Mouse (Mus musculus): ENCODE measurements at regions not wholly inside any gene's neighbourhood (a gene's known extent, or its start where the extent isn't known, plus 50 kb on each side); places are given as distances from the start of the nearest gene placed in this dataset.

DNA sequence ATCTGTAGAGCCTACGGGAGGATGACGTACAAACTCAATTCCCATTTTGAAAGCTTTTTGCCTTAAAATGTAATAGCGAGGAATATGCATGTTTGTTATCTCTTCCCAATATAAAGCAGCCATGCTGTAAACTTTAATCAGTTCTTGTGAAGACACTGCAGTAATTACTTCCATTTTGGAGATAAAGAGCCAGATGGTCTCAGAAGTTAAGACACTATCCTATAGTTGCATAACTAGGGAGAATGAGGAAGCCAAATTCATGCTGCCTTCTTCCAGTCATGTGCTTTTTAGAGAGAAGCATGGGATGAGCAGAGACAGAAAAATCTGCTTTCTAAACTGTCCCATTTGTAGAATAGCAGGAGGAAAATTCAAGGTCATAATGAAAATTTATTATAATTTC is 504.0 kb downstream of the Nuf2 start:
- Histone ChIP-seq H3K4me1 (ENCODE audit: control insufficient read depth, insufficient read depth, low read length) (no peaks in the 10 kb centered on the region), H3K27ac (ENCODE audit: control insufficient read depth, insufficient read depth, low read depth, low read length) (no peak overlapping the region), H3K27me3 (ENCODE audit: control insufficient read depth, insufficient read depth, low read length) (no peaks in the 10 kb centered on the region), H3K36me3 (ENCODE audit: control insufficient read depth, insufficient read depth, low read length) (no peaks in the 10 kb centered on the region), H3K4me3 (ENCODE audit: control insufficient read depth, low read depth, low read length) (no peak overlapping the region)
- TF ChIP-seq CTCF (IDR thresholded peaks at IDR 0.05; ENCODE audit: control insufficient read depth, insufficient read depth, insufficient replicate concordance, low read depth, low read length) (no peak), POLR2A (IDR thresholded peaks at IDR 0.05; ENCODE audit: control insufficient read depth, low read depth, low read length) (no peak)

DNA sequence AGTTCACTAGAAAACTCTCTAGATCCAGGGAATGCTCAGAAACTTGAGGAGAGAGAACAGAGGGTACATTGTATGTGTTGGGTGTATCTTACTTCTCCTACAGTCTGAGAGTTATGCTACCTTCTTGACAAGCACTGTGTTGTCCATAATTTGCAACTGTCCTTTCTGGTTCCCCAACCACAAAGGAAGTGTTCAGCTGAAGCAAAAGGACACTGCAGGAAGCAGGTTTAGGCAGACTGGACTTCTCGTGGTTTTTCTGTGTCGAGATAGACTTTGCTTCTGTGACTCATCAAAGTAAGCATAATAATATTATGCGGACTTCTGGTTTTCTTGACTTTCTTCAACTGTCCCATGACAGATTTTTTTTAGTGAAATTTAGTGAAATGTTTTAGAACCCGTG is 506.7 kb downstream of the Nuf2 start:
- Histone ChIP-seq H3K27me3 (ENCODE audit: control insufficient read depth, insufficient read depth, low read length) (no peaks in the 10 kb centered on the region), H3K4me3 (ENCODE audit: control insufficient read depth, low read depth, low read length) (no peak overlapping the region), H3K27ac (ENCODE audit: control insufficient read depth, insufficient read depth, low read depth, low read length) (no peak overlapping the region), H3K36me3 (ENCODE audit: control insufficient read depth, insufficient read depth, low read length) (no peaks in the 10 kb centered on the region), H3K4me1 (ENCODE audit: control insufficient read depth, insufficient read depth, low read length) (no peaks in the 10 kb centered on the region)
- TF ChIP-seq CTCF (IDR thresholded peaks at IDR 0.05; ENCODE audit: control insufficient read depth, insufficient read depth, insufficient replicate concordance, low read depth, low read length) (no peak), POLR2A (IDR thresholded peaks at IDR 0.05; ENCODE audit: control insufficient read depth, low read depth, low read length) (no peak)

GRCm38 (mm10) chr1:168991506-168992244 is 539.6 kb downstream of the Nuf2 start:
- Histone ChIP-seq H3K27me3 (ENCODE audit: control insufficient read depth, insufficient read depth, low read length) (no peaks in the 10 kb centered on the region), H3K27ac (ENCODE audit: control insufficient read depth, insufficient read depth, low read depth, low read length) (0 out of 2 replicates have a peak overlapping the region, but pooled peaks have one; percentile 21), H3K36me3 (ENCODE audit: control insufficient read depth, insufficient read depth, low read length) (no peaks in the 10 kb centered on the region), H3K4me3 (ENCODE audit: control insufficient read depth, low read depth, low read length) (no peak overlapping the region; the same call in 1 of the 2 replicates), H3K4me1 (ENCODE audit: control insufficient read depth, insufficient read depth, low read length) (no peaks in the 10 kb centered on the region)
- TF ChIP-seq POLR2A (IDR thresholded peaks at IDR 0.05; ENCODE audit: control insufficient read depth, low read depth, low read length) (no peak), CTCF (IDR thresholded peaks at IDR 0.05; ENCODE audit: control insufficient read depth, insufficient read depth, insufficient replicate concordance, low read depth, low read length) (no peak)

DNA sequence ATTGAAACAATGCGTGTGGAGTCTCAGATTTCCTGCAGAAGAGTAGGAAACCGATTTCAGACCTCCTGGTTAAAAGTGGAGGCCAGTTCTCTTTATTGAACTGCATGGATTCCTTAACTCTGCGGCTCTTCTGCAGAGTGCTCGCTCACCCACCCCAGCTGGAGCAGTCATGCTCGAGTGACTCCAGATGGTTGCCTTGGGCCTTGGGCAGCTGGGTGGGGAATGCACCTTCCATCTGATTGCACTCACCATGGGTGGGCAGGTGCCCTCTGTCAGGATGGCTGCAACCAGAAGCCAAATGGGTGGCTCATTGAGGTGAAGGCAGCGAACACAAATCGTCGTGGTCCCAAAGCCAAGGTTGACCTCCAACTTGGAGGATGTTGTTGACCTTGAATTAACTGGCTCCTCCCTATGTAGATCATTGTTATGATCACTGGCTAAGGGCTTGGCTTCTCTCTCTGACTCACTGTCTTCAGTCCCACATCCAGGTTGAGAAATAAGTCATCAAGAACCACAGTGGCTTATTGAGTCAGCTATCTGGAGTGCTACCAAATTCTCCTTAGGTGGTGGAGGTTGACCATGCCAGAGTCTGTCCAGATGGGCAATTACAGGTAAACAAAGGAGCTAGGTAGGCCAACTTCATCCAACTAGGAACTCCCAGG is 543.1 kb upstream of the Pbx1 start:
- no peaks in the 10 kb centered on the region for H3K27me3 ChIP-seq (ENCODE audit: control insufficient read depth, insufficient read depth, low read length)
- H3K27ac ChIP-seq (ENCODE audit: control insufficient read depth, insufficient read depth, low read depth, low read length): no peak overlapping the region
- no peaks in the 10 kb centered on the region for H3K36me3 ChIP-seq (ENCODE audit: control insufficient read depth, insufficient read depth, low read length)
- H3K4me3 ChIP-seq (ENCODE audit: control insufficient read depth, low read depth, low read length): no peak overlapping the region
- TF ChIP-seq CTCF (IDR thresholded peaks at IDR 0.05; ENCODE audit: control insufficient read depth, insufficient read depth, insufficient replicate concordance, low read depth, low read length): no peak
- no peak for TF ChIP-seq POLR2A (IDR thresholded peaks at IDR 0.05; ENCODE audit: control insufficient read depth, low read depth, low read length)
- no peaks in the 10 kb centered on the region for H3K4me1 ChIP-seq (ENCODE audit: control insufficient read depth, insufficient read depth, low read length)

DNA sequence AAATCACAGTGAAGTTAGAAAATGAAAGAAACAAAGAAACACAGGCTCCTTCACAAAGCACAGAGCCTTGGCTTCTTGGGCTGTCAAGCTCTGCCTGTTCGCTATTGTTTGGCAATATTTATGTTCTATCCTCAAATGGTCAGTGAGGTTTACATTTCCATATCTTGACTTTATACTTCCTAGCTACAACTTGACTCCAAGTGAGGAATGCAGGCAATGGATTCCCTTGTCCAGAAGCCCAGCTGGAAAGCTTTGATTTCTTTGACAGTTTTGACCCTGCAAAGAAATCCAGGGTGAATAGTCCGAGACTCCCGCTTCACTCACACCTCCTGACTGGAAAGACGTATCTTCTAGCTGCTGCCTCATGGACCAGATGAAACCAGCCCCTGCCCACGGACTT is 537.3 kb upstream of the Pbx1 start:
- TF ChIP-seq POLR2A (IDR thresholded peaks at IDR 0.05; ENCODE audit: control insufficient read depth, low read depth, low read length) (no peak), CTCF (IDR thresholded peaks at IDR 0.05; ENCODE audit: control insufficient read depth, insufficient read depth, insufficient replicate concordance, low read depth, low read length) (no peak)
- no peaks in the 10 kb centered on the region for H3K36me3 ChIP-seq (ENCODE audit: control insufficient read depth, insufficient read depth, low read length)
- H3K4me3 ChIP-seq (ENCODE audit: control insufficient read depth, low read depth, low read length): no peak overlapping the region
- no peak overlapping the region for H3K27ac ChIP-seq (ENCODE audit: control insufficient read depth, insufficient read depth, low read depth, low read length)
- H3K27me3 ChIP-seq (ENCODE audit: control insufficient read depth, insufficient read depth, low read length): no peaks in the 10 kb centered on the region
- no peaks in the 10 kb centered on the region for H3K4me1 ChIP-seq (ENCODE audit: control insufficient read depth, insufficient read depth, low read length)

- TF ChIP-seq POLR2A (IDR thresholded peaks at IDR 0.05; ENCODE audit: control insufficient read depth, low read depth, low read length): no peak
- no peak for TF ChIP-seq CTCF (IDR thresholded peaks at IDR 0.05; ENCODE audit: control insufficient read depth, insufficient read depth, insufficient replicate concordance, low read depth, low read length)
- Histone ChIP-seq H3K27me3 (ENCODE audit: control insufficient read depth, insufficient read depth, low read length) (no peaks in the 10 kb centered on the region), H3K27ac (ENCODE audit: control insufficient read depth, insufficient read depth, low read depth, low read length) (no peak overlapping the region), H3K4me1 (ENCODE audit: control insufficient read depth, insufficient read depth, low read length) (no peaks in the 10 kb centered on the region), H3K4me3 (ENCODE audit: control insufficient read depth, low read depth, low read length) (no peak overlapping the region), H3K36me3 (ENCODE audit: control insufficient read depth, insufficient read depth, low read length) (no peaks in the 10 kb centered on the region)
Measured at GRCm38 (mm10) chr1:168967334-168967733, 535.3 kb upstream of the Pbx1 start.

GRCm38 (mm10) chr1:168964467-168964904 is 532.4 kb upstream of the Pbx1 start:
- no peak for TF ChIP-seq POLR2A (IDR thresholded peaks at IDR 0.05; ENCODE audit: control insufficient read depth, low read depth, low read length)
- no peak for TF ChIP-seq CTCF (IDR thresholded peaks at IDR 0.05; ENCODE audit: control insufficient read depth, insufficient read depth, insufficient replicate concordance, low read depth, low read length)
- Histone ChIP-seq H3K27ac (ENCODE audit: control insufficient read depth, insufficient read depth, low read depth, low read length) (no peak overlapping the region), H3K27me3 (ENCODE audit: control insufficient read depth, insufficient read depth, low read length) (no peaks in the 10 kb centered on the region), H3K36me3 (ENCODE audit: control insufficient read depth, insufficient read depth, low read length) (no peaks in the 10 kb centered on the region), H3K4me3 (ENCODE audit: control insufficient read depth, low read depth, low read length) (no peak overlapping the region; the same call in 1 of the 2 replicates), H3K4me1 (ENCODE audit: control insufficient read depth, insufficient read depth, low read length) (no peaks in the 10 kb centered on the region)

Measured in testis, adult 2 months (tissue).